Mouse (Mus musculus) CD4-positive helper T cell, adult 2 months (primary cell): Measurements from ENCODE around the gene Dhrs9.
"Not testable (repeated sequence)": the region's sequence is repeated elsewhere in the genome, so short reads cannot be mapped to it uniquely, and the experiment has no call there.

Experiments used
- DNase-seq: peaks from one replicate; pipeline ENCODE4 v3.0.0-alpha.2; 2012; ENCODE audit warnings: low read depth, missing footprints, low spot score

The Dhrs9 gene

GRCm38 (mm10) chr2:69380281-69380680 is at the start of gene Dhrs9:
TSS of gene Dhrs9 (plus strand) at chr2:69380445.
- peak; percentile 79 for DNase-seq

GRCm38 (mm10) chr2:69331523-69331922 is 48.7 kb upstream of the Dhrs9 start:
- not testable (repeated sequence) for DNase-seq

DNA sequence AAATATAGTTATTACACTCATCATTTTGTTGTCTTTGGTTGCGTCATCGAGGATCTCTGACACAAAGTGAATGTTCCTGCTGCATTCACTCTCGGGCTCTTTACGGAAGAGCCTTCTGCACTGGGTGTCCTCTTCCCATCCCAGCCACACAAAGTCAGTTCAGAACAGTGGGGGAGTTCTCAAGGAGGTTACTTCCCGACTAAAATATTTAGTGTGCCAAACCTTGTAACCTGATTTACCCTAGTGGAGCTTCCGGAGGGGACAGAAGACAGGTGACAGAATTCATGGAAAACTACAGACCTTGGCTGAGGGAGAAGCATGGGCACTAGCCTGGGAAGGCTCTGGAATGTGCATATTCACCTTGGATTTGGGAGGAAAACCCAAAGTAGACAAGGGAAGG is 38.7 kb upstream of the Dhrs9 start:
- no peak for DNase-seq

DNA sequence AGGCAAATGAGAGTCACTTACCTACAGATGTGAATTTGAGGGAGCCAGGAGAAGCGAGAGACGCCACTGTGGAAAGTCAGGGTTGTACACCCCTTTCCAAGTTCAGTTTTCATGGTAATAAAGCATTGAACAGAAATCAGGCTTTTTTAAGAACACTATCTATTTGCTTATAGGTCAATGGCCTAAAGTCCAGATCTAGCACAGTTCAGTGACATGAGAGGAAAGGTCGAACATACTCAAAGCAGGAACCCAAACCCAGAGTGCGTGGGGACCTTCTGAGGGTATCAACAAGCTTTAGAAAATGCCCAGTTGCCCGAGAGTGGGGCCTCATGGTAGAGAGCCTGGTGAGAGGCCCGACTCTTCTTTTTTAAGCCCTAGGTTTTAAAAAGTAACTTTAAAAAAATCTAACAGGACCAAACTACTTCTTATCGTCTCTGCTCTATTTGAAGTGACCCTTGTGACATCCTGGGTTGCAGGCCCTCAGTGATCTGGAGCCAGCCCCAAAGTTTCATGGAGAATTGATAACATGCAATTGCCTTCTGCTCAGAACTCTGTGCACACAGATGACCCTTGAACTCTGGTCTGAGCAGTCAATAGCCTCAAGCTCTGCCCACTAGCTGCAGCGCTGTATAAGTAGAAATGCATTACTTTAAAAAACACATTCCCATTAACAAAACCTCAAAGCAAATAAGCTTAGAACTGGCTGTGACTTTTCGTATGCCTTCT is 37.6 kb upstream of the Dhrs9 start, which contains the start of gene Abcb11:
TSS of gene Abcb11 (minus strand) at position 121 of the 726 bp plus-strand sequence.
- no peak for DNase-seq

DNA sequence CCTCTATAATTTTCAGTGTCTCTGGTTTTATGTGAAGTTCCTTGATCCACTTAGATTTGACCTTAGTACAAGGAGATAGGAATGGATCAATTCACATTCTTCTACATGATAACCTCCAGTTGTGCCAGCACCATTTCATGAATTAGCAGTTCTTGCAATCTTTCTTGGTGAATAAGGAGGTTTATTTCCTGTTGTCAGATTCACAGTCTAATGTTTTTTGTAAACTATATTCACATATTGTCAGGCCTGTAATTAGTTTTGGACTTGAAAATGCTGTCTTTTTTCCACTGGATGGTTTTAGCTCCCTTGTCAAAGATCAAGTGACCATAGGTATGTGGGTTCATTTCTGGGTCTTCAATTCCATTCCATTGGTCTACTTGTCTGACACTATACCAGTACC is 24.8 kb upstream of the Dhrs9 start:
- not testable (repeated sequence) for DNase-seq

- no peak for DNase-seq
Observed at GRCm38 (mm10) chr2:69364831-69365230, 15.4 kb upstream of the Dhrs9 start.

- no peak for DNase-seq
Observed at GRCm38 (mm10) chr2:69365275-69365674, 15.0 kb upstream of the Dhrs9 start.

DNA sequence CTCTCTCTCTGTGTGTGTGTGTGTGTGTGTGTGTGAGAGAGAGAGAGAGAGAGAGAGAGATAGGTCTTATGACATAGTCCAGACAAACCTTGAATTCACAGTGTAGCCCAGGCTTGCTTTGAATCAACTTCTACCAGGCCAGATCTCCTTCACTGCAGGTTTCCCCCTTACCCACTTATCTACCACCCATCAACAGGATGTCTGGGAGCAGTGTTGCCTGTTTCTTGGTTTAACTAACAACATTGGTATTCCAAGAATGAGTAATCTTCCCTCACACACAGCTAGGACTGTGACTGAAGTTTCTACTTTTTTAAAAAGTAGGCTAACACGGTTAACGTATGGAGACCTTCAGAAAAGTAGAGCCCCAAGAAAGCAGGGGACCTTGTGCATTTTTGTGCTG is 3.5 kb upstream of the Dhrs9 start:
- no peak for DNase-seq

DNA sequence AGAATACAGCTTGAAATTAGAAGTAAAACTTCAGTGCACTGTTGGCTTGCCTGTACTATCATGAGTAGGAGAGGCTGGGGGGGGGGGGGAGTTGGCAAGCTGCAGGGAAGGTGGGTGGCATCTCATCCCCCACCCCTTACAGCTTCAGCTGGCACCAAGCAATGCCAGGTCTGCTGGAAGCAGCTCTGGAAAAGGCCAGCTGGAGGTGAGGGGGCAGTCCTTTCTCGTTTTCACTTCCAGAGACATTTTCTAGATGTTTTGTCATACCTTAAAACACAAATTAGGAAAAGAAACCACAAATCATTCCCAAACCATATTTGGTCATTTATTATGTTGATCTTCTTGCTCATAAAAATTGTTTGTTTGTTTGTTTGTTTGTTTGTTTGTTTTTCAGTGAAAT is 444 bp upstream of the Dhrs9 start:
- DNase-seq = no peak

DNA sequence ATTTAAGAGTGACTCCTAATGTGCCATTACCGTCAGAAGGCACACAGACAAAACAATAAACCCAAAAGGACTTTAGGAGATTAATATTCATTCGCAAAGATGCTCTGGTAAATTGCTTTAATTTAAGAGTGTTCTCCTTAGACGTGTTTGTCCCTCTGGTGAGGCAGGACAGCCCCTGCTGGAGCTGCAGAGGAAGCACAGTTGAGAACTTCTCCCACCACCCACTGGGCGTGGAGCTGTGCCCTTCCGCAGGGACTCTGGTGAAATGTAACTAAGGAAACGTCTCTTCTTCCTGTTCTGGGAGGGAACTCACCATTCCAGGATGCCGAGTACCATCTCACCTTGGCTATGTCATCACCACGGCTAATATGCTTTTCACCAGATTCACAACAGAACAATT is 1.5 kb downstream of the Dhrs9 start:
- DNase-seq = no peak

- DNase-seq = no peak
Observed at GRCm38 (mm10) chr2:69382838-69383237, 2.6 kb downstream of the Dhrs9 start.

- DNase-seq = no peak
Observed at GRCm38 (mm10) chr2:69386118-69386871, 6.0 kb downstream of the Dhrs9 start.

DNA sequence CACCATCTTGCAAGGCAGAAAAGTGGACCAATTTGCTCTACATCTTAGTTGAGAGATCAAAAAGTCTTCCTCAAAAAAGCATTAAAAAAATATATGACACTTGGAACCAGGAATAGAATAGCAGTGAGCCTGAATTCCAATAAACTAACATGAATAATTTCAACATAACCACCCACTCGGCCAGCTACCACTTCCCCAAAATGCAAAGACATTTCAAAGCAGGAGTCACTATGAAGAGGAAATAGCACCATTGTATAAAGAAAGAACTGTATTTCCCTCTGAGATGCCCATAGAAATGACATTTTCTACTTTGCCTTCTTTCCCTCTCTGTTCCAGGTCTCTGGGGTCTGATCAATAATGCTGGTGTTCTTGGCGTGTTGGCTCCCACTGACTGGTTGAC is 13.7 kb downstream of the Dhrs9 start:
- DNase-seq = no peak

DNA sequence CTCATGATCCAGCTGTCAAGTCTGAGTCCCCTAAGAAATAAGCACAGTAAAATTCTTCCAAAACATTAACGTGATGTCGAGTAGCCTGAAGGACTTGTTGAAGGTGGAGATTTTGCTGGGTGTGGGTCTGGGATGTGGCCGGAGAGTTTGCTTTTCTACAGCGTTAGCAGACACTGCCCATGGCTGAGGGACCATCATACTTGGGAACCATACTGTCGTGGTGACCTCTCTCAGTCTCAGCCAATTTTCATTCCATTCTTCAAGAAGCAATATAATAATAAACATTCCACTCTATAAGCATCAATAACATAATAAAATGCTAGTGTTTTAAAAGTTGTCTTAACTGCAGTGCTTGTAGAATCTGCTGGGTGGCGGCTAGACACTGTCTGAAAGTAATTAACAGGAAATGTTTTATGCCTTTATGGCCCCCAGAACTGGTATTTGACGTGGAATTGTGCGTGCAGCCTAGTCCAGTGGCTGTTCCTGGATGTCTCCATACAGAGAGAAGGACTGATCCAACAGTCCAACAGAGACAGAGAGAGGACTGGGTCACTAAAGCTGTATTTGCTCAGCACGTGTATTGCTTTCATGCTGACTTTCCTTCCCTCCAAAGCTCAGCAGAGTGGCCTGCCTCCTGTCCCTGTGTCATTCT is 15.5 kb downstream of the Dhrs9 start:
- DNase-seq = no peak

GRCm38 (mm10) chr2:69396760-69397435 is 16.7 kb downstream of the Dhrs9 start:
- no peak for DNase-seq

GRCm38 (mm10) chr2:69400866-69401604 is 20.8 kb downstream of the Dhrs9 start:
- DNase-seq = no peak

GRCm38 (mm10) chr2:69401891-69402290 is 21.6 kb downstream of the Dhrs9 start:
- DNase-seq = no peak

DNA sequence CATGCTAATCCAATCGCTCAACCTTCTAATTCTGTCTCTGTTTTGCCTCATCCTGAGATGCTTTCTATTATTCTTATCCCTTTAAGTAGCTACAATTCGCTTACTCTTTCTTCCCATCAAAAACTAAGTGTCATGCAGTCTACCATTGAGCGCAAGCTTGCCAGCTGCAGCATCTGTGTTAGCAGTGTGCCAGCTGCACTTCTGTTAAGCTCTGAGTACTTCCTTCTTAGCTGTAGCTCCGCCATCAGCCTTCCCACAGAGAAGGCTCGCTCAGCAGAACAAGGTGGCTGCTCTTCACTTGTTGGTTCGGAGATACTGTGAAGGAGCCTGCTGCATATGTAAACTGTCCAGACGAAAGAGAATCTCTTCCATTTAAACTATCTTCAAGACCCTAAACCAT is 22.1 kb downstream of the Dhrs9 start:
- no peak for DNase-seq

GRCm38 (mm10) chr2:69405692-69406091 is 25.4 kb downstream of the Dhrs9 start:
- no peak for DNase-seq

DNA sequence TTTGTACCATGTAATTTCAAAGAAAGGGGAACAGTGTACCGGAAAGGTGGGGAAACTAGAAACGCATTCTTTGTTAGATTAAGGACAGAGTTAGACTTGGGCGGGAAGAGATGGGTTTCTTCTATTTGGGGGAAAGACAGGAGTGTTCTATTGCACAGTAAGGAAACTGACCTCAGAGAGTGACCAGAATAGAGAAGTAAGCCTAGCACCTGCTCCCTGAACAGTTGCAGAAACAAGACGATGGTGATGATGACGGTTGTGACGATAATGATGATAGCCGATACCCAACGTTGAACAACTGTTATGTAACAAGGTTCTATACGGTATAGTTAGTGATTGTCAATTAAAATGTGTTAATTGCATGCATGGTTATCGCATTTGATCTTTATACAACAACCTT is 34.3 kb downstream of the Dhrs9 start:
- DNase-seq = no peak

- DNase-seq = peak; percentile 7
Observed at GRCm38 (mm10) chr2:69415070-69415469, 34.8 kb downstream of the Dhrs9 start.
